Mouse (Mus musculus) heart, adult 2 months (tissue): Measurements from ENCODE around the gene Zfp146.

Source experiments
- CTCF ChIP-seq: fragments of 200-600 bp; IDR thresholded peaks from 2 replicates; pipeline ENCODE4 v1.8.1; 2022; ENCODE audit warnings: antibody characterized with exemption, mild to moderate bottlenecking, moderate library complexity
- EP300 ChIP-seq: fragments of 200-500 bp; IDR thresholded peaks from 2 replicates; pipeline ENCODE4 v1.6.1; 2011; ENCODE audit warnings: low read depth, low read length, control low read depth; ENCODE audit not compliant: insufficient read depth

GRCm38 (mm10) chr7:30164745-30165144 lies 4.8 kb downstream of the Zfp146 start:
- no peak for TF ChIP-seq CTCF
- no peak for TF ChIP-seq EP300
